Mouse (Mus musculus) spleen, adult 2 months (tissue): ENCODE measurements around the gene Maob.

Experiments used
- CTCF ChIP-seq: fragments of 200-500 bp; IDR thresholded peaks from 2 replicates; pipeline ENCODE4 v1.5.1; 2011; ENCODE audit warnings: mild to moderate bottlenecking, inconsistent platforms; ENCODE audit not compliant: insufficient read depth, insufficient read length, insufficient replicate concordance; ENCODE audit errors: extremely low read depth
- POLR2A ChIP-seq: fragments of 200-500 bp; IDR thresholded peaks from 2 replicates; pipeline ENCODE4 v1.6.1; 2011; ENCODE audit warnings: low read depth, low read length, inconsistent platforms

DNA sequence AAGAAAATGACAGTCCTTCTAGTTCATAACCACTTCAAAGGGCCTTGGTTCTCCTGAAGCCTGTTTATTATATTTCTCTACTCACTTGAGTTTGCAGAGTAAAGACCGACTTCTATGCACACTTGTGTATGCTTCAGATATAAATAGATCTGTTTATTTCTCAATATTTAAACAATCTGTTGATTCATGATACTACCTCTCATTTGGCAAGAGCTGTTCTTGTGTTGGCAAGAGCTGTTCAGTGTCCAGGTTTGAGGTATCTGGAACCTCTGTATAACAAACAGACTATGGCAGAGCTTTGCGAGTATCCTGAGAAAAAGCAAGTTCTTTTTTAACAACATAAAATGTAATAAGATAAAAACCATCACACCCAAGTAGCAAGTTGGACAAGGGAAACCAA is 28.9 kb upstream of the Maob start:
- TF ChIP-seq CTCF: no peak
- no peak for TF ChIP-seq POLR2A
